Mouse (Mus musculus) forebrain, embryonic 14.5 days (tissue): Measurements from ENCODE around the gene Ssc5d. TPM values are rescaled to one million over a fixed set of nuclear protein-coding genes. Genes with fewer than 3 reads are reported as not detected.

Experiments
- ATAC-seq: fragments of 200-750 bp; cut with Nextera tagmentation; 2 replicates; pipeline ENCODE4 v1.8.0; 2017; ENCODE audit warnings: mild to moderate bottlenecking, moderate library complexity
- DNase-seq: peaks from one replicate; pipeline ENCODE4 v3.0.0-alpha.2; 2015; ENCODE audit warnings: low spot score
- H3K27ac ChIP-seq: fragments of 300-500 bp; sonication (generic); 2 replicates; pipeline ENCODE4 v1.5.1; 2014; ENCODE audit warnings: low read depth, mild to moderate bottlenecking, control low read depth, low read length, moderate library complexity
- H3K27me3 ChIP-seq: fragments of 300-500 bp; sonication (generic); replicated peaks from 2 replicates; pipeline ENCODE4 v1.6.1; 2014; ENCODE audit warnings: low read length, control low read depth, mixed read lengths; ENCODE audit not compliant: control insufficient read depth, insufficient read depth
- H3K36me3 ChIP-seq: fragments of 300-500 bp; sonication (generic); 2 replicates; pipeline ENCODE4 v1.6.1; 2014; ENCODE audit warnings: low read length, control low read depth; ENCODE audit not compliant: control insufficient read depth, insufficient read depth
- H3K4me1 ChIP-seq: fragments of 300-500 bp; sonication (generic); 2 replicates; pipeline ENCODE4 v1.6.1; 2014; ENCODE audit warnings: antibody characterized with exemption, low read length, control low read depth; ENCODE audit not compliant: control insufficient read depth, insufficient read depth
- H3K4me2 ChIP-seq: fragments of 300-500 bp; sonication (generic); 2 replicates; pipeline ENCODE4 v1.6.1; 2014; ENCODE audit warnings: mild to moderate bottlenecking, control low read depth, low read length
- H3K4me3 ChIP-seq: fragments of 300-500 bp; sonication (generic); 2 replicates; pipeline ENCODE4 v1.5.1; 2014; ENCODE audit warnings: low read depth, low read length, control low read depth
- H3K9ac ChIP-seq: fragments of 300-500 bp; sonication (generic); 2 replicates; pipeline ENCODE4 v1.6.1; 2014; ENCODE audit warnings: mild to moderate bottlenecking, low read length, control low read depth, moderate library complexity
- H3K9me3 ChIP-seq: fragments of 300-500 bp; sonication (generic); replicated peaks from 2 replicates; pipeline ENCODE4 v1.6.1; 2016; ENCODE audit warnings: low read length, control low read depth, mixed read lengths; ENCODE audit not compliant: control insufficient read depth
- WGBS: fragments of 180-500 bp; shearing (Covaris S2); extraction: QIAGEN DNeasy Blood & Tissue Kit; methylation state at CpG from one replicate; pipeline ENCODE4 v1.1.7; 2014; 5-methylcytosine and 5-hydroxymethylcytosine counted together
- polyA plus RNA-seq: library from polyadenylated mRNA; unstranded; fragments of >200 nt; fragmentation: Nextera tagmentation; extraction: Ambion mirVana; gene quantifications from 2 replicates; pipeline ENCODE4 v1.2.1, GENCODE M21; 2014

Ssc5d gene
- polyA plus RNA-seq, 1 experiment from 2014 or later = 0.23 TPM

GRCm38 (mm10) chr7:4972321-4973047 lies 46.9 kb downstream of the Ssc5d start:
- H3K4me3 ChIP-seq = no peak overlapping the region
- H3K27me3 ChIP-seq = no peaks in the 10 kb centered on the region
- H3K4me2 ChIP-seq = no peak overlapping the region
- H3K4me1 ChIP-seq = no peaks in the 10 kb centered on the region
- 83% methylated on average over 18 of the region's 18 CpGs for WGBS
- no peak for DNase-seq
- peaks cover 3% of the 10 kb centered on the region; the same call in 1 of the 2 replicates for H3K9me3 ChIP-seq
- H3K27ac ChIP-seq = no peak overlapping the region
- ATAC-seq = no peak
- H3K36me3 ChIP-seq = no peaks in the 10 kb centered on the region
- no peak overlapping the region for H3K9ac ChIP-seq

- Histone ChIP-seq H3K4me1 (no peaks in the 10 kb centered on the region), H3K27me3 (no peaks in the 10 kb centered on the region), H3K4me2 (no peak overlapping the region), H3K9ac (no peak overlapping the region), H3K4me3 (no peak overlapping the region), H3K9me3 (peaks cover 3% of the 10 kb centered on the region; the same call in 1 of the 2 replicates), H3K36me3 (no peaks in the 10 kb centered on the region), H3K27ac (no peak overlapping the region)
- 77% methylated on average over 4 of the region's 4 CpGs for WGBS
- ATAC-seq = no peak
- no peak for DNase-seq
Measured at GRCm38 (mm10) chr7:4975455-4975854, 49.9 kb downstream of the Ssc5d start.

GRCm38 (mm10) chr7:4976832-4977231 lies 51.2 kb downstream of the Ssc5d start:
- H3K9ac ChIP-seq = no peak overlapping the region
- no peak overlapping the region for H3K27ac ChIP-seq
- ATAC-seq = no peak
- no peak overlapping the region for H3K4me3 ChIP-seq
- H3K4me1 ChIP-seq = no peaks in the 10 kb centered on the region
- H3K36me3 ChIP-seq = no peaks in the 10 kb centered on the region
- H3K4me2 ChIP-seq = no peak overlapping the region
- no peaks in the 10 kb centered on the region for H3K27me3 ChIP-seq
- DNase-seq = no peak
- 93% methylated on average over 7 of the region's 7 CpGs for WGBS
- H3K9me3 ChIP-seq = peaks cover 3% of the 10 kb centered on the region; the same call in 1 of the 2 replicates

- no peaks in the 10 kb centered on the region for H3K4me1 ChIP-seq
- no peak overlapping the region for H3K27ac ChIP-seq
- ATAC-seq (no peak), DNase-seq (no peak)
- peaks cover 21% of the 10 kb centered on the region for H3K36me3 ChIP-seq
- H3K4me3 ChIP-seq = no peak overlapping the region
- no peaks in the 10 kb centered on the region for H3K9me3 ChIP-seq
- WGBS = 68% methylated on average over 2 of the region's 2 CpGs
- H3K27me3 ChIP-seq = no peaks in the 10 kb centered on the region
- H3K9ac ChIP-seq = no peak overlapping the region
- H3K4me2 ChIP-seq = no peak overlapping the region
Measured at GRCm38 (mm10) chr7:4988250-4988649, 62.7 kb downstream of the Ssc5d start.

- Histone ChIP-seq H3K4me3 (peak overlapping the region; percentile 80), H3K27ac (no peak overlapping the region), H3K4me2 (peak overlapping the region; percentile 69), H3K9ac (peak overlapping the region; percentile 48), H3K36me3 (peaks cover 31% of the 10 kb centered on the region), H3K9me3 (no peaks in the 10 kb centered on the region), H3K4me1 (peaks cover 10% of the 10 kb centered on the region), H3K27me3 (no peaks in the 10 kb centered on the region)
- 42% methylated on average over 50 of the region's 55 CpGs for WGBS
- ATAC-seq = no peak
- no peak for DNase-seq
Measured at GRCm38 (mm10) chr7:4993347-4993998, 67.9 kb downstream of the Ssc5d start.

GRCm38 (mm10) chr7:4993999-4994788 lies 68.6 kb downstream of the Ssc5d start:
- peaks cover 31% of the 10 kb centered on the region for H3K36me3 ChIP-seq

More at GRCm38 (mm10) chr7:4993999-4994788, 68.6 kb downstream of the Ssc5d start:
- peaks cover 10% of the 10 kb centered on the region for H3K4me1 ChIP-seq
- H3K9me3 ChIP-seq = no peaks in the 10 kb centered on the region
- H3K27me3 ChIP-seq = no peaks in the 10 kb centered on the region
- 60% methylated on average over 55 of the region's 59 CpGs for WGBS
- no peak overlapping the region for H3K27ac ChIP-seq
- DNase-seq (no peak), ATAC-seq (no peak)
- H3K4me3 ChIP-seq = peak overlapping the region; percentile 80
- H3K4me2 ChIP-seq = peak overlapping the region; percentile 69
- H3K9ac ChIP-seq = peak overlapping the region; percentile 48

Other genes with a start within 250 kb of the Ssc5d start
- gene Hspbp1, start 240.7 kb upstream of the Ssc5d start, polyA plus RNA-seq = 141 and 156 TPM in 2 replicates
- 7.9 and 8.0 TPM in 2 replicates for gene Brsk1, start 235.2 kb upstream of the Ssc5d start, polyA plus RNA-seq
- 0.12 TPM in 1 of 2 replicates, not detected in the other for gene Tmem150b, start 200.5 kb upstream of the Ssc5d start, polyA plus RNA-seq
- 54.6 and 57.1 TPM in 2 replicates for gene Kmt5c, start 185.7 kb upstream of the Ssc5d start, polyA plus RNA-seq
- 11.7 and 13.1 TPM in 2 replicates for gene Cox6b2, start 172.7 kb upstream of the Ssc5d start, polyA plus RNA-seq
- not detected in 2 replicates for gene Fam71e2, start 154.5 kb upstream of the Ssc5d start, polyA plus RNA-seq
- gene Il11, start 142.9 kb upstream of the Ssc5d start, polyA plus RNA-seq = 0.21 and 0.32 TPM in 2 replicates
- not detected in 2 replicates for gene Tmem190, start 142.8 kb upstream of the Ssc5d start, polyA plus RNA-seq
- gene Tmem238, start 136.1 kb upstream of the Ssc5d start, polyA plus RNA-seq = 1.5 and 1.7 TPM in 2 replicates
- gene Rpl28, start 132.9 kb upstream of the Ssc5d start, polyA plus RNA-seq = 179 and 182 TPM in 2 replicates
- gene Ube2s, start 113.2 kb upstream of the Ssc5d start, polyA plus RNA-seq = 378 and 472 TPM in 2 replicates
- gene Shisa7, start 81.1 kb upstream of the Ssc5d start, polyA plus RNA-seq = 5.8 and 7.7 TPM in 2 replicates
- gene Isoc2b, start 55.5 kb upstream of the Ssc5d start, polyA plus RNA-seq = 3.3 and 4.3 TPM in 2 replicates
- gene Isoc2a, start 48.6 kb upstream of the Ssc5d start, polyA plus RNA-seq = 0.53 and 0.59 TPM in 2 replicates
- 0.33 and 0.44 TPM in 2 replicates for gene Gm36210, start 19.3 kb upstream of the Ssc5d start, polyA plus RNA-seq
- 3.6 and 3.8 TPM in 2 replicates for gene Zfp628, start 10.6 kb upstream of the Ssc5d start, polyA plus RNA-seq
- 9.8 and 17.7 TPM in 2 replicates for gene Nat14, start 3.8 kb upstream of the Ssc5d start, polyA plus RNA-seq
- gene Sbk2, start 38.6 kb downstream of the Ssc5d start, polyA plus RNA-seq = not detected in 2 replicates
- gene Sbk3, start 45.4 kb downstream of the Ssc5d start, polyA plus RNA-seq = 0.39 and 0.42 TPM in 2 replicates
- 37.9 and 52.9 TPM in 2 replicates for gene Zfp579, start 70.4 kb downstream of the Ssc5d start, polyA plus RNA-seq
- gene Zfp524, start 88.6 kb downstream of the Ssc5d start, polyA plus RNA-seq = 11.3 and 13.5 TPM in 2 replicates
- 34.3 and 42.8 TPM in 2 replicates for gene Fiz1, start 88.9 kb downstream of the Ssc5d start, polyA plus RNA-seq
- gene Gm44973, start 89.7 kb downstream of the Ssc5d start, polyA plus RNA-seq = 0.59 and 1.9 TPM in 2 replicates
- gene Zfp865, start 94.6 kb downstream of the Ssc5d start, polyA plus RNA-seq = 5.4 and 5.9 TPM in 2 replicates
- gene Ccdc106, start 94.8 kb downstream of the Ssc5d start, polyA plus RNA-seq = 36.1 and 45.5 TPM in 2 replicates
- not detected in 2 replicates for gene 4632433K11Rik, start 108.3 kb downstream of the Ssc5d start, polyA plus RNA-seq
- gene Zfp784, start 112.7 kb downstream of the Ssc5d start, polyA plus RNA-seq = 6.2 and 6.3 TPM in 2 replicates
- 54.5 and 64.9 TPM in 2 replicates for gene Zfp580, start 125.8 kb downstream of the Ssc5d start, polyA plus RNA-seq
- 124 and 133 TPM in 2 replicates for gene U2af2, start 136.4 kb downstream of the Ssc5d start, polyA plus RNA-seq
- 71.3 and 89.0 TPM in 2 replicates for gene Epn1, start 154.4 kb downstream of the Ssc5d start, polyA plus RNA-seq
- not detected in 2 replicates for gene Rfpl4, start 191.2 kb downstream of the Ssc5d start, polyA plus RNA-seq
- 0.29 and 0.38 TPM in 2 replicates for gene Rasl2-9, start 200.2 kb downstream of the Ssc5d start, polyA plus RNA-seq
- not detected in 2 replicates for gene Vmn1r55, start 223.9 kb downstream of the Ssc5d start, polyA plus RNA-seq